ENCODE assay signal across 8 mouse cellular contexts in genomic region chr9:55148854-55149498, GRCm38 (mm10). TPM values are rescaled to one million over a fixed set of nuclear protein-coding genes. Genes with fewer than 3 reads are reported as not detected.
DNase-seq lines count a peak whose midpoint lies in the region; ATAC-seq lines count a peak whose summit lies in the region.

TSS of gene Ube2q2 (plus strand) at chr9:55148854.

- H3K4me3 ChIP-seq in forebrain, embryonic 15.5 days, result peak within 1 kb of the TSS; percentile 72

- no peaks in the 10 kb centered on the region for H3K36me3 ChIP-seq in forebrain, embryonic 15.5 days

- peak within 1 kb of the TSS; percentile 93 for H3K4me2 ChIP-seq in forebrain, embryonic 15.5 days (replicated peaks)

- ATAC-seq in forebrain, embryonic 15.5 days (replicated peaks), result peak; percentile 88

- H3K4me1 ChIP-seq in forebrain, embryonic 15.5 days, result peaks cover 28% of the 10 kb centered on the region

- no peaks in the 10 kb centered on the region for H3K9me3 ChIP-seq in forebrain, embryonic 15.5 days

- intact Hi-C loops in heart, postnatal 14 days (cut with DNase I), result loop anchor here (5.0 kb wide), 1 partner anchor 163 kb away; no protein-coding TSS in a partner anchor

- peak within 1 kb of the TSS; percentile 83 for H3K27ac ChIP-seq in forebrain, embryonic 15.5 days (replicated peaks)

- DNase-seq in MN1 (ENCODE audit: low spot score), result peak; percentile 75
- peak; percentile 68 for DNase-seq in cerebellum, adult 11 months
- peak; percentile 77 to 83 for DNase-seq in heart, postnatal 14 days
- peak; percentile 37 for DNase-seq in left cerebral cortex, adult 11 months (ENCODE audit: low spot score)
- DNase-seq in lung, postnatal 4 days, result peak; percentile 79 to 86
- DNase-seq in right cerebral cortex, adult 2 months (ENCODE audit: low spot score in 2 of 2), result peak; percentile 52 to 63
- DNase-seq in urinary bladder, postnatal 14 days (ENCODE audit: low spot score), result peak; percentile 72

- under 1% methylated on average over 54 of the region's 81 CpGs for WGBS in forebrain, embryonic 15.5 days

- H3K9ac ChIP-seq in forebrain, embryonic 15.5 days (replicated peaks), result peak within 1 kb of the TSS; percentile 89

- no peaks in the 10 kb centered on the region for H3K27me3 ChIP-seq in forebrain, embryonic 15.5 days

RNA-seq across cellular contexts. Expression of gene Ube2q2, which starts in this region (rescaled TPM):
- polyA plus RNA-seq in forebrain, embryonic 15.5 days (2015; fragmentation: Nextera tagmentation; extraction: Ambion mirVana), result 34.8 and 38.2 TPM in 2 replicates
- total RNA-seq in heart, postnatal 14 days (2021), result 10 to 100 TPM; 25.1 to 26.3 TPM

Comparison
In these comparisons a context has a peak if more than half of its experiments do, and no peak if none do; other contexts are left out.
1. Peak in every context shown above with its lines: DNase-seq, ATAC-seq, H3K4me3 ChIP-seq and H3K27ac ChIP-seq.